Mouse (Mus musculus): ENCODE measurements around the gene Ano5. TPM values are rescaled to one million over a fixed set of nuclear protein-coding genes. Genes with fewer than 3 reads are reported as not detected.
A peak's percentile ranks its signal among the peaks of the same experiment; 100 is the strongest.

The Ano5 gene
- polyA plus RNA-seq (2015; fragmentation: Nextera tagmentation; extraction: Ambion mirVana) = 0.11 and 0.16 TPM in 2 replicates

GRCm38 (mm10) chr7:51510671-51511651, at the start of gene Ano5:
Gene Ano5 (plus strand): TSS chr7:51511029.
- Histone ChIP-seq H3K9me3 (ENCODE audit: control insufficient read depth, low read length) (no peaks in the 10 kb centered on the region), H3K4me1 (ENCODE audit: control insufficient read depth, insufficient read depth, low read length) (no peaks in the 10 kb centered on the region), H3K9ac (ENCODE audit: low read depth, low read length) (peak within 1 kb of the TSS; percentile 49; the same call in 1 of the 2 replicates), H3K4me3 (ENCODE audit: low read length) (peak within 1 kb of the TSS; percentile 49), H3K36me3 (ENCODE audit: control insufficient read depth, insufficient read depth, low read length) (no peaks in the 10 kb centered on the region), H3K27ac (ENCODE audit: low read length) (no peak within 1 kb of the TSS), H3K4me2 (ENCODE audit: low read depth, low read length) (peak within 1 kb of the TSS; percentile 82), H3K27me3 (replicated peaks; ENCODE audit: control insufficient read depth, insufficient read depth, low read length) (no peaks in the 10 kb centered on the region; the same call in 1 of the 2 replicates)
- ATAC-seq = peak; percentile 70
- WGBS = 3% methylated on average over 45 of the region's 45 CpGs

DNA sequence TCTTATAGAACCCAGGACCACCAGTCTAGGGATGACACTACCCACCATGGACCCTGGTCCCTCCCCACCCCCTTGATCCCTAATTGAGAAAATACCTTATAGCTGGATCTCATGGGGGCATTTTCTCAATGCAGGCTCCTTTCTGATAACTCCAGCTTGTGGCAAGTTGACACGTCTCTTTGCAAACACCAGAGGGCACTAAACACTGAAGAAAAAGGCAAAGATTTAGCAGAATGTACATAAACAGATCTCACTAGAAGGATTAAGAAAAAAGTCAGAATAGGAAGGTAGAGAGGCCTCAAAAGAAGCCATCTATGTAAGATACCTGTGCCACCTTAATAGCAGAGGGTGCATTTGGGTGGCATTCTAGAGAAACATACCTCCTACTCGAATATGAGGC, 11.4 kb upstream of the Ano5 start:
- no peak for ATAC-seq
- H3K9ac ChIP-seq (ENCODE audit: low read depth, low read length) = no peak overlapping the region
- H3K4me1 ChIP-seq (ENCODE audit: control insufficient read depth, insufficient read depth, low read length) = no peaks in the 10 kb centered on the region
- H3K27me3 ChIP-seq (replicated peaks; ENCODE audit: control insufficient read depth, insufficient read depth, low read length) = no peaks in the 10 kb centered on the region
- 42% methylated on average over 2 of the region's 2 CpGs for WGBS
- no peak overlapping the region for H3K4me3 ChIP-seq (ENCODE audit: low read length)
- no peaks in the 10 kb centered on the region for H3K9me3 ChIP-seq (ENCODE audit: control insufficient read depth, low read length)
- H3K27ac ChIP-seq (ENCODE audit: low read length) = no peak overlapping the region
- no peaks in the 10 kb centered on the region for H3K36me3 ChIP-seq (ENCODE audit: control insufficient read depth, insufficient read depth, low read length)
- H3K4me2 ChIP-seq (ENCODE audit: low read depth, low read length) = no peak overlapping the region

DNA sequence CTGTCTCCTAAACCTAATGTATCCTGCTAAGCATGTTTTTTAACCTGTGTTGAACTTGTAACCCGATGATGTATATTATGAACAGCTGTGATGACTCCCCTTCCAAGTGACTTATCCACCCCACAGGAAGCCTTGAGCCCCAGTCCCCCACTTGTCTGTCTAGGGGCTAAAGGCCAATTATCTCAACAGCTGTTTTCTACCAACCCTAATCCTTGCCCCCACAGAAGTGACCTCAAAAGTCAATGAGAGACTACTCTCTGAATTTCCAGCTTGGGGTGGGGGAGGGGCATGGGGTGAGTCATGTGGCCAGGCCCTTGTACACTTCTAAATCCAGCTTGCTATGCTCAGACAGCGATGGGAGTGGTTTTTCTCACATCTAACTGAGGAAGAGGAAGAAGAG, 6.9 kb upstream of the Ano5 start:
- H3K9ac ChIP-seq (ENCODE audit: low read depth, low read length) = no peak overlapping the region
- 44% methylated on average over 2 of the region's 2 CpGs for WGBS
- ATAC-seq = no peak
- H3K4me2 ChIP-seq (ENCODE audit: low read depth, low read length) = no peak overlapping the region
- H3K36me3 ChIP-seq (ENCODE audit: control insufficient read depth, insufficient read depth, low read length) = no peaks in the 10 kb centered on the region
- no peaks in the 10 kb centered on the region for H3K27me3 ChIP-seq (replicated peaks; ENCODE audit: control insufficient read depth, insufficient read depth, low read length)
- H3K9me3 ChIP-seq (ENCODE audit: control insufficient read depth, low read length) = no peaks in the 10 kb centered on the region
- no peaks in the 10 kb centered on the region for H3K4me1 ChIP-seq (ENCODE audit: control insufficient read depth, insufficient read depth, low read length)
- H3K27ac ChIP-seq (ENCODE audit: low read length) = no peak overlapping the region
- no peak overlapping the region for H3K4me3 ChIP-seq (ENCODE audit: low read length)

DNA sequence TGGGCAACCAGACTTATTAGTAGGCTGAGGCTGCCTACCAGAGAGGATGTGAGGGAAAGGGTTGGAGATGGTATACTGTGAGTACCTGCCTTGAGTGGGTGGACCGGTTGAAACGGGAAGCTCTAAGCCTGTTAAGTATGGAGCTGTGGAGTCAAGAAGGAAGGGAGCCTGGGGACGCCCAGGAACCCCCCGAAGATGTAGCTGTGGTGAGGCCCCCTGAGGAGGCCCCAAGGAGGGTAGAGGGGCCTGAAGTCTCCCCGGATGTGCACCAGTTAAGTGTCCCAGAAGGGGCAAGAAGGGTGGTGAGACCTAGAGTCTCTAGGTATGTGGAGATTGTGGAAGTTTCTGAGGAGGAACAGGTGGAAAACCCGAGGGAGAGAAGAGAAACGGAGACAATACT, 682 bp upstream of the Ano5 start:
- Histone ChIP-seq H3K9ac (ENCODE audit: low read depth, low read length) (no peak overlapping the region), H3K27me3 (replicated peaks; ENCODE audit: control insufficient read depth, insufficient read depth, low read length) (no peaks in the 10 kb centered on the region; the same call in 1 of the 2 replicates), H3K27ac (ENCODE audit: low read length) (no peak overlapping the region), H3K9me3 (ENCODE audit: control insufficient read depth, low read length) (no peaks in the 10 kb centered on the region), H3K4me3 (ENCODE audit: low read length) (no peak overlapping the region), H3K36me3 (ENCODE audit: control insufficient read depth, insufficient read depth, low read length) (no peaks in the 10 kb centered on the region), H3K4me1 (ENCODE audit: control insufficient read depth, insufficient read depth, low read length) (no peaks in the 10 kb centered on the region), H3K4me2 (ENCODE audit: low read depth, low read length) (no peak overlapping the region)
- ATAC-seq = no peak
- 69% methylated on average over 7 of the region's 7 CpGs for WGBS

GRCm38 (mm10) chr7:51539344-51539743, 28.5 kb downstream of the Ano5 start:
- no peaks in the 10 kb centered on the region for H3K9me3 ChIP-seq (ENCODE audit: control insufficient read depth, low read length)
- no peaks in the 10 kb centered on the region for H3K36me3 ChIP-seq (ENCODE audit: control insufficient read depth, insufficient read depth, low read length)
- no peaks in the 10 kb centered on the region for H3K27me3 ChIP-seq (replicated peaks; ENCODE audit: control insufficient read depth, insufficient read depth, low read length)
- no peak overlapping the region for H3K9ac ChIP-seq (ENCODE audit: low read depth, low read length)
- no peak for ATAC-seq
- H3K4me2 ChIP-seq (ENCODE audit: low read depth, low read length) = no peak overlapping the region
- no peaks in the 10 kb centered on the region for H3K4me1 ChIP-seq (ENCODE audit: control insufficient read depth, insufficient read depth, low read length)
- no peak overlapping the region for H3K27ac ChIP-seq (ENCODE audit: low read length)
- H3K4me3 ChIP-seq (ENCODE audit: low read length) = no peak overlapping the region

DNA sequence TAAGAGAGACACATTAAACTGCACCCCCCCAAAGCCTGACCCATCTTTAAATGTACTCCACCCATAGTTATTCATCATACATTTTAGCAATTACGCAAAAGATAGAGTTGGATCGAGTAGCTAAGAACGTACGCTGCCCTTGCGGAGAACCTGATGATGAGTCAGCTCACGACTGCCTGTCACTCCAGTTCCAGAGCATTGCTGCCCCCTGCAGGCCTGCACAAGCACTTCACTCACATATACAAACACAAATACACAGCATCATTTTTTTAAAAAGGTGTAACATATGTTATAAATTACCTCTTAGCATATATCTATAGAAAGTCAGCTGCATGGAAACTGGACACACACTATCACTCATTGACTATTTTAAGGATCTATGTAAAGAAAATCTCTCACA, 29.9 kb downstream of the Ano5 start:
- 60% methylated on average over 6 of the region's 6 CpGs for WGBS
- ATAC-seq = no peak
- no peaks in the 10 kb centered on the region for H3K9me3 ChIP-seq (ENCODE audit: control insufficient read depth, low read length)
- H3K27ac ChIP-seq (ENCODE audit: low read length) = no peak overlapping the region
- no peak overlapping the region for H3K9ac ChIP-seq (ENCODE audit: low read depth, low read length)
- H3K4me1 ChIP-seq (ENCODE audit: control insufficient read depth, insufficient read depth, low read length) = no peaks in the 10 kb centered on the region
- H3K36me3 ChIP-seq (ENCODE audit: control insufficient read depth, insufficient read depth, low read length) = no peaks in the 10 kb centered on the region
- H3K4me3 ChIP-seq (ENCODE audit: low read length) = no peak overlapping the region
- H3K27me3 ChIP-seq (replicated peaks; ENCODE audit: control insufficient read depth, insufficient read depth, low read length) = no peaks in the 10 kb centered on the region
- H3K4me2 ChIP-seq (ENCODE audit: low read depth, low read length) = no peak overlapping the region

DNA sequence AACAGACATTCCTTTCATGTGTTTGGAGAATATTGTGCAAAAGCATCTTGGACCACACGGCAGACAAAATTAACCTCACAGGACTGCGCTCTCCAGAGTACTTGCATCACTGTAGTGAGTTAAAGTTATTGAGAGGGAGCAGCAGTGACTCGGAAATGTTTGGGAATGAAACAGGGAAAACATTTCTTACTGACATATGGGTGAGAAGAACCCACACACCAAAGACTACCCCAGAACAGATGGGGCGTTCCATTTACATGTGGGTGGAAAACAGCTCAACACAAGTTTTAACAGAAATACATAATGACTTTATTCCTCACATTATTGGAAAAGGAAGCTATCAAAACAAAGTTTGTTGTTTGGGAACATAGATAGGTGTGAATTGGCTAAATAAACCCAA, 89.2 kb downstream of the Ano5 start:
- H3K4me3 ChIP-seq (ENCODE audit: low read length) = no peak overlapping the region
- no peak for ATAC-seq
- H3K9me3 ChIP-seq (ENCODE audit: control insufficient read depth, low read length) = no peaks in the 10 kb centered on the region
- H3K27me3 ChIP-seq (replicated peaks; ENCODE audit: control insufficient read depth, insufficient read depth, low read length) = no peaks in the 10 kb centered on the region
- H3K4me2 ChIP-seq (ENCODE audit: low read depth, low read length) = no peak overlapping the region
- H3K27ac ChIP-seq (ENCODE audit: low read length) = no peak overlapping the region
- WGBS = 80% methylated on average over 4 of the region's 4 CpGs
- no peaks in the 10 kb centered on the region for H3K4me1 ChIP-seq (ENCODE audit: control insufficient read depth, insufficient read depth, low read length)
- no peaks in the 10 kb centered on the region for H3K36me3 ChIP-seq (ENCODE audit: control insufficient read depth, insufficient read depth, low read length)
- no peak overlapping the region for H3K9ac ChIP-seq (ENCODE audit: low read depth, low read length)

GRCm38 (mm10) chr7:51603741-51604140, 92.9 kb downstream of the Ano5 start:
- no peak overlapping the region for H3K9ac ChIP-seq (ENCODE audit: low read depth, low read length)
- 89% methylated on average over 12 of the region's 12 CpGs for WGBS
- ATAC-seq = no peak
- H3K4me1 ChIP-seq (ENCODE audit: control insufficient read depth, insufficient read depth, low read length) = no peaks in the 10 kb centered on the region
- no peaks in the 10 kb centered on the region for H3K36me3 ChIP-seq (ENCODE audit: control insufficient read depth, insufficient read depth, low read length)
- no peaks in the 10 kb centered on the region for H3K9me3 ChIP-seq (ENCODE audit: control insufficient read depth, low read length)
- H3K27ac ChIP-seq (ENCODE audit: low read length) = no peak overlapping the region
- H3K4me3 ChIP-seq (ENCODE audit: low read length) = no peak overlapping the region
- no peak overlapping the region for H3K4me2 ChIP-seq (ENCODE audit: low read depth, low read length)
- no peaks in the 10 kb centered on the region for H3K27me3 ChIP-seq (replicated peaks; ENCODE audit: control insufficient read depth, insufficient read depth, low read length)

DNA sequence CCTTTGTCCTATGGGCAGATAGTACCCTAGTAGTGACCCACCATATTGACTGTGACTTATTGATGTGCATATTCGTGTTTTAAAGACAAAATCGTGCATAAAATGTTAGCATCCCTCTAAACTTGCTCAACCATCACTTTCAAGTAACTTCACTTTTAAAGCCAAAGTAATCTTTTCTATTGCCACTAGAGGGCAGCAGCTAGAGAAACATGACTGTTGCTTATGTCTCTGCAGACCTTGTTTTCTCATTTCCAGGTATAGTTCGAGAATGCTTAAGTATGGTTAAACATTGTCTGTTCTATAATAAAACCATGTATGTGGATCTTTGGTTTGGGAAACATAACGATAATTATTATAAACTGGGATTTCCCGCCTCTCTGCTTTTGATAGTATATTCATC, 103.6 kb downstream of the Ano5 start:
- H3K36me3 ChIP-seq (ENCODE audit: control insufficient read depth, insufficient read depth, low read length) = no peaks in the 10 kb centered on the region
- H3K4me1 ChIP-seq (ENCODE audit: control insufficient read depth, insufficient read depth, low read length) = no peaks in the 10 kb centered on the region
- H3K27me3 ChIP-seq (replicated peaks; ENCODE audit: control insufficient read depth, insufficient read depth, low read length) = no peaks in the 10 kb centered on the region
- WGBS = 41% methylated on average over 5 of the region's 5 CpGs
- H3K27ac ChIP-seq (ENCODE audit: low read length) = no peak overlapping the region
- no peak for ATAC-seq
- no peak overlapping the region for H3K4me3 ChIP-seq (ENCODE audit: low read length)
- H3K9ac ChIP-seq (ENCODE audit: low read depth, low read length) = no peak overlapping the region
- no peak overlapping the region for H3K4me2 ChIP-seq (ENCODE audit: low read depth, low read length)
- H3K9me3 ChIP-seq (ENCODE audit: control insufficient read depth, low read length) = no peaks in the 10 kb centered on the region
